Mouse (Mus musculus) liver, embryonic 14.5 days (tissue): ENCODE measurements around the gene Gdf11. TPM values are rescaled to one million over a fixed set of nuclear protein-coding genes. Genes with fewer than 3 reads are reported as not detected.

Source experiments
- ATAC-seq: fragments of 200-750 bp; cut with Nextera tagmentation; 2 replicates; pipeline ENCODE4 v1.8.0; 2017; ENCODE audit warnings: moderate number of reproducible peaks, mild to moderate bottlenecking, moderate library complexity; ENCODE audit not compliant: insufficient read depth
- DNase-seq, 3 experiments: peaks; one replicate each; pipeline ENCODE4 v3.0.0-alpha.2; 2012 to 2013; ENCODE audit warnings: low read depth in 3 of 3, low spot score in 3 of 3
- H3K27ac ChIP-seq: fragments of 300-500 bp; sonication (generic); 2 replicates; pipeline ENCODE4 v1.5.1; 2014; ENCODE audit warnings: moderate library complexity, mild to moderate bottlenecking, control low read depth, inconsistent platforms
- H3K27me3 ChIP-seq: fragments of 300-500 bp; sonication (generic); 2 replicates; pipeline ENCODE4 v1.6.1; 2014; ENCODE audit warnings: mild to moderate bottlenecking, low read length, moderate library complexity; ENCODE audit not compliant: control insufficient read depth, insufficient read depth
- H3K36me3 ChIP-seq: fragments of 300-500 bp; sonication (generic); replicated peaks from 2 replicates; pipeline ENCODE4 v1.6.1; 2014; ENCODE audit warnings: low read depth; ENCODE audit not compliant: control insufficient read depth, insufficient read depth
- H3K4me1 ChIP-seq, 2 experiments: fragments of 200-500 bp in 1 of 2; fragments of 300-500 bp in 1 of 2; sonication (generic) in 1 of 2; replicated peaks; 2 replicates each; pipeline ENCODE4 v1.6.1; 2012 to 2014; ENCODE audit warnings: antibody characterized with exemption in 1 of 2, inconsistent platforms in 1 of 2, low read length in 1 of 2; ENCODE audit not compliant: control insufficient read depth in 2 of 2, insufficient read depth in 2 of 2
- H3K4me2 ChIP-seq: fragments of 300-500 bp; sonication (generic); 2 replicates; pipeline ENCODE4 v1.6.1; 2014; ENCODE audit warnings: low read depth, mild to moderate bottlenecking, control low read depth, moderate library complexity
- H3K4me3 ChIP-seq, 2 experiments: fragments of 200-500 bp in 1 of 2; fragments of 300-500 bp in 1 of 2; sonication (generic) in 1 of 2; 2 replicates each; pipeline ENCODE4 v1.5.1; 2012 to 2014; ENCODE audit warnings: low read depth in 2 of 2, low read length in 2 of 2, mild to moderate bottlenecking in 2 of 2, control low read depth in 1 of 2, inconsistent platforms in 1 of 2, moderate library complexity in 1 of 2; ENCODE audit not compliant: insufficient read depth in 1 of 2
- H3K9ac ChIP-seq: fragments of 300-500 bp; sonication (generic); replicated peaks from 2 replicates; pipeline ENCODE4 v1.6.1; 2014; ENCODE audit warnings: mild to moderate bottlenecking, control low read depth, moderate library complexity
- H3K9me3 ChIP-seq: fragments of 300-500 bp; sonication (generic); 2 replicates; pipeline ENCODE4 v1.6.1; 2016; ENCODE audit warnings: low read length, mixed read lengths; ENCODE audit not compliant: control insufficient read depth
- CTCF ChIP-seq: IDR thresholded peaks from 2 replicates; pipeline ENCODE4 v1.5.1; 2016; ENCODE audit warnings: antibody characterized with exemption, low read depth, control low read depth
- EP300 ChIP-seq: IDR thresholded peaks from 2 replicates; pipeline ENCODE4 v1.6.1; 2016; ENCODE audit warnings: antibody characterized with exemption, low read depth
- WGBS: fragments of 180-500 bp; shearing (Covaris S2); extraction: QIAGEN DNeasy Blood & Tissue Kit; methylation state at CpG from one replicate; pipeline ENCODE4 v1.1.7; 2014; ENCODE audit not compliant: insufficient replicate concordance; 5-methylcytosine and 5-hydroxymethylcytosine counted together
- polyA plus RNA-seq, 2 experiments: library from polyadenylated mRNA; depleted of rRNA in 1 of 2; stranded (reverse) in 1 of 2; unstranded in 1 of 2; fragments of >200 nt; fragmentation: Nextera tagmentation in 1 of 2; extraction: Ambion mirVana in 1 of 2; gene quantifications; 2 replicates each; pipeline versions ENCODE4 v1.2.1 to v1.2.3; 2012 to 2014

Gdf11 gene
- polyA plus RNA-seq, 2 experiments = 0.23 to 0.36 TPM

GRCm38 (mm10) chr10:128866518-128866917, 25.0 kb downstream of the Gdf11 start:
- Histone ChIP-seq H3K4me1 (no peaks in the 10 kb centered on the region), H3K9me3 (no peaks in the 10 kb centered on the region), H3K36me3 (peaks cover 14% of the 10 kb centered on the region), H3K4me2 (no peak overlapping the region), H3K4me3 (no peak overlapping the region), H3K27ac (no peak overlapping the region), H3K27me3 (no peaks in the 10 kb centered on the region), H3K9ac (no peak overlapping the region)
- no peak for ATAC-seq
- no peak for TF ChIP-seq EP300
- no peak for TF ChIP-seq CTCF
- WGBS = 70% methylated on average over 1 of the region's 1 CpGs
- no peak for DNase-seq

- DNase-seq (no peak), ATAC-seq (no peak)
- 82% methylated on average over 3 of the region's 3 CpGs for WGBS
- H3K9ac ChIP-seq = no peak overlapping the region
- TF ChIP-seq EP300 (no peak), CTCF (peak; percentile 21; the same call in 1 of the 2 replicates)
- no peak overlapping the region for H3K4me2 ChIP-seq
- no peak overlapping the region for H3K27ac ChIP-seq
- H3K4me1 ChIP-seq = no peaks in the 10 kb centered on the region
- H3K9me3 ChIP-seq = no peaks in the 10 kb centered on the region
- H3K4me3 ChIP-seq = no peak overlapping the region
- H3K36me3 ChIP-seq = peaks cover 13% of the 10 kb centered on the region
- H3K27me3 ChIP-seq = no peaks in the 10 kb centered on the region
These were observed 25.5 kb downstream of the Gdf11 start for GRCm38 (mm10) chr10:128866042-128866441.

- Histone ChIP-seq H3K4me1 (no peaks in the 10 kb centered on the region), H3K4me2 (no peak overlapping the region), H3K27ac (no peak overlapping the region), H3K4me3 (no peak overlapping the region), H3K27me3 (no peaks in the 10 kb centered on the region), H3K9ac (no peak overlapping the region), H3K9me3 (no peaks in the 10 kb centered on the region), H3K36me3 (peaks cover 28% of the 10 kb centered on the region)
- TF ChIP-seq EP300 (no peak), CTCF (no peak)
- DNase-seq (no peak), ATAC-seq (no peak)
These were observed 30.3 kb downstream of the Gdf11 start for GRCm38 (mm10) chr10:128861176-128861575.

DNA sequence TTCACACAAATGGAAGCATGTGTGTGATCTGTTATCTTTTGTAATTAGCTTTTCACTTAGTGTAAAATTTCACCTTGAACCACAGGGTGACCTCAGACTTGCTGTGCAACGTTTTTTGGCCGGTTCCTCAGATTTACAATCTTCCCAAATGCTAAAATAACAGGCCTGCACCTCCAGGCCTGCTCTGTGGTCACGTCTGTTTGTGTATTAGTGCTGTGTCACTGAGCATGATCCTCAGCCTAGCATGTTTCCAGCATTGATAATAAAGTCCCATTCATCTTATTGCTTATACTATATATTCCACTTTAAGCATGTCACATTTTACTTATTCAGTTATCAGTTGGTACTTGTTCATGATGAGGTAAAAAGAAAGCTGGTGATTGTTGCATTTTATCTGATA, 41.2 kb downstream of the Gdf11 start:
- H3K4me2 ChIP-seq = no peak overlapping the region
- WGBS = 65% methylated on average over 3 of the region's 3 CpGs
- DNase-seq (no peak), ATAC-seq (no peak)
- H3K36me3 ChIP-seq = peaks cover 26% of the 10 kb centered on the region
- TF ChIP-seq CTCF (no peak), EP300 (no peak)
- no peak overlapping the region for H3K4me3 ChIP-seq
- no peaks in the 10 kb centered on the region for H3K4me1 ChIP-seq
- no peak overlapping the region for H3K27ac ChIP-seq
- H3K27me3 ChIP-seq = no peaks in the 10 kb centered on the region
- H3K9me3 ChIP-seq = no peaks in the 10 kb centered on the region
- no peak overlapping the region for H3K9ac ChIP-seq

DNA sequence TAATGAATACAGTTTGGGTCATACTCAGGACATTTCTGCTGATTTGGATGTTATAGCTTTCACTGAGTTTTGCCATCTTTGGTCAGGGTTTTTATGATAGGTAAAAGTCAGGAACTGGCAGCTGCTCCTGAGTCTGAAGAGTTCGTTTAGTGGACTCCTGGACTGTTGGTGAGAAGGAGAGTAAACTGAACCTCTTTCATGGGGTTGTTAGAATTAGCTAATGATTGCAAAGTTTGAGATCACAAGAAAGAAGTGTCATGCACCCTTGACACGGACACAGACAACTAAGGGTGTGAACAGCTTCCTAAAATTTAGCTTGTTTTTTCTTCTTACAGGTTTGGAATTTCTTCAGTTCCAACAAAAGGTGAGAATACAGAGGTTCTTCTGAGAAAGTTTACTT, 43.1 kb downstream of the Gdf11 start:
- Histone ChIP-seq H3K4me3 (no peak overlapping the region), H3K4me1 (no peaks in the 10 kb centered on the region), H3K4me2 (no peak overlapping the region), H3K27ac (no peak overlapping the region), H3K9me3 (no peaks in the 10 kb centered on the region), H3K36me3 (peaks cover 28% of the 10 kb centered on the region), H3K27me3 (no peaks in the 10 kb centered on the region), H3K9ac (no peak overlapping the region)
- 71% methylated on average over 2 of the region's 2 CpGs for WGBS
- TF ChIP-seq CTCF (no peak), EP300 (no peak)
- ATAC-seq = no peak
- DNase-seq = no peak
